Mouse (Mus musculus) MN1 (cell line): Measurements from ENCODE around the gene Vmn1r159.
"Not testable (repeated sequence)": the region's sequence is repeated elsewhere in the genome, so short reads cannot be mapped to it uniquely, and the experiment has no call there.

ENCODE experiments used
- DNase-seq: peaks from one replicate; pipeline ENCODE4 v3.0.0-alpha.2; 2016; ENCODE audit warnings: low spot score

Gene Vmn1r159

DNA sequence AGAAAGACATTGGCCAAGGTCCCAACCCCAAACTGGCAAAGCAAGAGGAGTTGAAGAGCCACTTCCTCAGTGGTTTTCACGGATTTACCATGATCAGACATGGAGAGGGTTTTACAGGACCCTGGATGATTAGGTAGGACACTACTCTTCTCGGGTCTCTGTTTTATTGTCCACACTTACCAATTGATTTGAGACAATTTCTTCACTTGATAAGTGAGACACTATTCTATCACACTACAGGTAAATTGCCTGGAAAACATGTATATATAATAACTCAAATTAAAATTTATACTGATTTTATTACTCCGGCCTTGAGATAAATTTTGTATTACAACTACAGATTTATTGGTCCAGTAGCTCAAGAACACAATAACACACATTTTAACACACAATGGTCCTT, at the start of gene Vmn1r159:
Vmn1r159 (minus strand) TSS at position 101 of the 400 bp plus-strand sequence.
- DNase-seq, result not testable (repeated sequence)

GRCm38 (mm10) chr7:22870924-22871323, 27.5 kb upstream of the Vmn1r159 start, which contains the start of gene Vmn1r160:
Vmn1r160 (plus strand) TSS chr7:22871224.
- DNase-seq, result not testable (repeated sequence)
